ENCODE assay signal across 32 mouse cellular contexts in genomic region chr4:140740655-140741054, GRCm38 (mm10). TPM values are rescaled to one million over a fixed set of nuclear protein-coding genes. Genes with fewer than 3 reads are reported as not detected.
DNase-seq lines count a peak whose midpoint lies in the region; ATAC-seq lines count a peak whose summit lies in the region.
"Had no signal": no experiment of that assay in that cellular context is flagged by ENCODE, and none has a peak within 500 bp of the region (broad histone marks: within the 10 kb centered on the region; RNA-seq: fewer than 3 reads in every experiment).

No protein-coding gene starts in this region.

- peak; percentile 65 for ATAC-seq in granulocyte monocyte progenitor cell, adult 5-6 weeks (replicated peaks; ENCODE audit: poor library complexity, severe bottlenecking)
- ATAC-seq in neutrophil, adult 5-6 weeks (ENCODE audit: extremely low read depth, insufficient number of reproducible peaks, low FRiP score, poor library complexity, severe bottlenecking), result peak; percentile 73
- no peak for ATAC-seq in activated CD4-positive, CD25-positive, alpha-beta regulatory T cell, adult 4 months
- ATAC-seq: forebrain, embryonic 13.5 days; hindbrain, postnatal 0 days; intestine, embryonic 15.5 days had no signal

- DNase-seq in 416B (ENCODE audit: low read depth), result peak; percentile 58
- peak; percentile 59 to 64 for DNase-seq in B cell, adult 2 months
- DNase-seq in right cerebral cortex, postnatal 10 days (ENCODE audit: low spot score in 2 of 2), result no peak
- no peak for DNase-seq in thymus, adult 18-20 months
- DNase-seq: adrenal gland, adult 2 months; adrenal gland, postnatal 36 days; cerebellum, adult 2 months; cerebellum, postnatal 14 days; gastrocnemius, adult 2 months; gastrocnemius, postnatal 36 days; heart, adult 2 months; kidney, adult 2 months; kidney, postnatal 4 days; midbrain, embryonic 14.5 days had no signal

RNA-seq across cellular contexts. Expression of gene Padi6, which starts 1.8 kb away (rescaled TPM):
- not detected in 2 replicates for total RNA-seq in granulocyte monocyte progenitor cell, adult 5-6 weeks (2014; fragmentation: Nextera tagmentation)
- total RNA-seq in granulocyte monocyte progenitor cell, adult 5-6 weeks (2017), result not detected in 2 replicates
- total RNA-seq in neutrophil, adult 5-6 weeks (2017), result 0.12 TPM in 1 of 2 replicates, not detected in the other
- polyA plus RNA-seq in activated CD4-positive, CD25-positive, alpha-beta regulatory T cell, adult 4 months (2017; shearing (Covaris generic)), result not detected
- total RNA-seq: adrenal gland, adult 2 months; adrenal gland, postnatal 36 days; gastrocnemius, adult 2 months; gastrocnemius, postnatal 36 days; heart, adult 2 months; layer of hippocampus, adult 8-10 months; layer of hippocampus, postnatal 25 days; megakaryocyte-erythroid progenitor cell, adult 5-6 weeks had no signal
- polyA plus RNA-seq: adrenal gland, adult 2 months; brain, embryonic 14.5 days; cerebellum, adult 2 months; embryonic facial prominence, embryonic 11.5 days; forebrain, embryonic 13.5 days; heart, adult 2 months; heart, embryonic 12.5 days; heart, postnatal 0 days; kidney, adult 2 months; limb, embryonic 13.5 days; liver, embryonic 11.5 days; liver, embryonic 16.5 days; midbrain, embryonic 14.5 days; neural tube, embryonic 11.5 days had no signal

RNA-seq across cellular contexts. Expression of gene Padi4, which starts 33.4 kb away (rescaled TPM):
- 2.8 and 7.9 TPM in 2 replicates for total RNA-seq in granulocyte monocyte progenitor cell, adult 5-6 weeks (2014; fragmentation: Nextera tagmentation)
- total RNA-seq in granulocyte monocyte progenitor cell, adult 5-6 weeks (2017), result 5.1 and 6.4 TPM in 2 replicates
- 148 and 162 TPM in 2 replicates for total RNA-seq in neutrophil, adult 5-6 weeks (2017)
- polyA plus RNA-seq in activated CD4-positive, CD25-positive, alpha-beta regulatory T cell, adult 4 months (2017; shearing (Covaris generic)), result under 1 TPM in 1 of 2 experiments, not detected in 1; 0.56 TPM
- total RNA-seq: gastrocnemius, adult 2 months; hindbrain, postnatal 0 days; layer of hippocampus, postnatal 25 days; left cerebral cortex, postnatal 36 days had no signal
- polyA plus RNA-seq: hindbrain, postnatal 0 days had no signal

RNA-seq across cellular contexts. Expression of gene Rcc2, which starts 40.3 kb away (rescaled TPM):
- 150 and 183 TPM in 2 replicates for total RNA-seq in granulocyte monocyte progenitor cell, adult 5-6 weeks (2014; fragmentation: Nextera tagmentation)
- total RNA-seq in granulocyte monocyte progenitor cell, adult 5-6 weeks (2017), result 146 and 176 TPM in 2 replicates
- 59.2 and 63.5 TPM in 2 replicates for total RNA-seq in neutrophil, adult 5-6 weeks (2017)
- polyA plus RNA-seq in activated CD4-positive, CD25-positive, alpha-beta regulatory T cell, adult 4 months (2017; shearing (Covaris generic)), result 10 to 100 TPM; 17.6 to 22.8 TPM

Comparison
In these comparisons a context has a peak if more than half of its experiments do, and no peak if none do; other contexts are left out.
1. DNase-seq: peak in 416B (single experiment) and B cell, adult 2 months (2 of 2); none in right cerebral cortex, postnatal 10 days (0 of 2) and thymus, adult 18-20 months (0 of 2).
2. RNA of gene Padi4, which starts 33.4 kb away (total RNA-seq): 148 to 162 TPM in neutrophil, adult 5-6 weeks; 2.8 to 7.9 TPM in granulocyte monocyte progenitor cell, adult 5-6 weeks; every median in the first group is over 10 times any median in the second.